Mouse (Mus musculus): ENCODE data around the gene Pold1.

Gene Pold1

GRCm38 (mm10) chr7:44525126-44525832, 23.4 kb downstream of the Pold1 start:
- DNase-seq (ENCODE audit: low read depth) = no peak

- DNase-seq (ENCODE audit: low read depth) = no peak
Observed at GRCm38 (mm10) chr7:44524502-44524901, 24.1 kb downstream of the Pold1 start, which contains the start of gene Mybpc2. Gene Mybpc2 (minus strand): TSS chr7:44524656.

- DNase-seq (ENCODE audit: low read depth) = no peak
Observed at GRCm38 (mm10) chr7:44523056-44523455, 25.6 kb downstream of the Pold1 start.

DNA sequence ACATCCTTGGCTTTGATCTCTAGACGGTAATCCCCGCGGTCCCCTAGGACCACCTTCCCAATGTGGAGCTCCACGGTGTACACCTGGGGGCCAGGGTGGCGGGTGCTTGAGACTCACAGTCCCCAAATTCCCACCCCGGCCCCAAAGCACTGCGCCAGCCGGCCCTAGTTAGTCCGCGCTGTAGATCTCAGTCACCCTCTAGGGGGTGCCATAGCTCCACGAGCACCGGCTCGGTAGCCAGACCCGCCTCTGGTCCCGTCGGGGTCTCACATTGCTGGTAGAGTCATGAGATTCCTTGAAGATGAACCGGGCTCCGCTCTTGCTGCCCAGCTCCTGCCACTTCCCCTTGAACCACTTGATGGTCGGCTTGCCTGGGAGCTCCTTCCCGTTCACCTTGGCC, 26.9 kb downstream of the Pold1 start:
- no peak for DNase-seq (ENCODE audit: low read depth)

- no peak for DNase-seq (ENCODE audit: low read depth)
Observed at GRCm38 (mm10) chr7:44520990-44521389, 27.7 kb downstream of the Pold1 start.

DNA sequence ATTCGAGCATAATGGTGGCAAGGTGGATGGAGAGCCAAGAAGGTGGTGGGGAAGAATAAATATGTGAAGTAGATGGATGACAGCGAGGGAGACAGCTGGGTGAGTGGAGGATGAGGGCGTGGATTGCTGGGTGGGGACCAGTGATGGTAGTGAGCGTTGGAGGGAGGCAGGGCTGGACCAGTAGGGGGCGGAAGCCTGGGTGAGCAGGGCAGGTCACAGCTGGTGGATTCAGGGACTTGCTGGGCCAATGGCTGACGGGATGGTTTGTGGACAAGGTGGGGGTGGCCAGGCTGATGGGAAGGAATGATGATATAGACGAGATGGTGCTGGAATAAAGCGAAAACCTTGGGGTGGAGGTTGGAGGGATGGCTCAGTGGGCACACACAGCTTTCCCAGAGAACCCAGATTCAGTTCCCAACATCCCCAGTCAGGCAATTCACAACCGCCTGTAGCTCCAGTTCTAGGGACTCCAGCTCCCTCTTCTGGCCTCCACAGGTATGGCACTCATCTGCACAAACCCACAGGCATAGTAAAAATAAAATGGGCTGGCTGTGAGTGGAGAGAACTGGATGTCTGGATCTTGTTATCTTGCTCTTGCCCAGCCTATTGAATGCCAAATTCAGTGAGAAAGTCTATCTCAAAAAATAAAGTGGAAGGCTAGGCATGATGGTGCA, 29.3 kb downstream of the Pold1 start:
- no peak for DNase-seq (ENCODE audit: low read depth)

GRCm38 (mm10) chr7:44507491-44507890, 41.2 kb downstream of the Pold1 start:
- DNase-seq (ENCODE audit: low read depth) = no peak

GRCm38 (mm10) chr7:44501563-44502115, 47.0 kb downstream of the Pold1 start:
- peak; percentile 50 for DNase-seq (ENCODE audit: low read depth)

DNA sequence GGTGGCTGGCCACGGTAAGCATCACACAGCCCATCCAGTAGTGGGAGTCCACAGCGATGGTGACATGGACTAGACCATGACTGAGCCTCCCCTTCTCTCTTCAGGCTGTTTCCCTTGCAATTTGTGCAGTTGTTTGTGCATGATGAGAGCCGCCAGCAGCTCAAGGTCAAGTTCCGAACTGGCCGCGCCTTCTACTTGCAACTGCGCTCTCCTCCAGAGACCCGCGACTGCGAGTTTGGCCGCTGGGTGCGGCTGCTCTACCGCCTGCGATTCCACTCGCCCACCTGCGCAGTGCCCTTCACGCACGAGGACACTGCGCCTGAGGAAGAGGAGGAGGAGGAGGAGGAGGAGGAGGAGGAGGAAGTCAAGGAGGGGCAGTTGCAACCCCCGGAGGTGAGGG, 48.6 kb downstream of the Pold1 start:
- DNase-seq (ENCODE audit: low read depth) = no peak

DNA sequence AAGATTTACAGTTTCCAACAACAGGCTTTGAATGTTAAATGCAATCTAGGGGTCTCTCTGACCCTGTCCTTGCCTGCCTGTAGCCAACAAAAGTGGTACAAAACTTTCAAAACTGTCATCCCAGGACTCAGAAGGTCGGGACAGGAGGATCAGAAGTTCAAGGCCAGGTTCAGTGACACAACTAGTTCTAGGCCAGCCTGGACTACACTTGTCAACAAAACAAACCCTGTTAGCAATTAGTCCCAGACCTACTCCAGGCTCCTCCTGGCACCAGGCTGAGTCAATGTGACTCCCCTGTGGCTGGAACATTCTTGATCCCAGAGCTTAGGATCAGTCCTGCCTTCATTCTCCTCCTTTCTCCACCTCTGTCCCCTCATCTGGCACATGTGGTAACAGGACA, 49.7 kb downstream of the Pold1 start:
- no peak for DNase-seq (ENCODE audit: low read depth)

- no peak for DNase-seq (ENCODE audit: low read depth)
Observed at GRCm38 (mm10) chr7:44497361-44498055, 51.1 kb downstream of the Pold1 start.

DNA sequence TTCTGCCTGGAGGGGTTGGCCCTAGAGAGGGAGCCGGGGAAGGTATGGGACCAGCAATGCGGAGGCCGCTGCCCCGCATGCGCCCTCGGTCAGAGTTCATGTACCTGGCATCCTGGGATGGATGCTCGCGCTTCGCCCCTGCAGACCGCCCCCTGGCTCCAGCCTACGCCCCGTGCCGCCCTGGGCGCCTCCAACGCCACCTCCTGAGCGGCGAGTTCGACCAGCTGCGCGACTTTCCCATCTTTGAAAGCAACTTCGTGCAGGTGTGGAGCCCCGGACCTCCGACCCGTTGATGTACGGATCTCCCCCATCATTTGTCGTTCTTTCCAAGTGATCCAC, 51.9 kb downstream of the Pold1 start:
- no peak for DNase-seq (ENCODE audit: low read depth)

DNA sequence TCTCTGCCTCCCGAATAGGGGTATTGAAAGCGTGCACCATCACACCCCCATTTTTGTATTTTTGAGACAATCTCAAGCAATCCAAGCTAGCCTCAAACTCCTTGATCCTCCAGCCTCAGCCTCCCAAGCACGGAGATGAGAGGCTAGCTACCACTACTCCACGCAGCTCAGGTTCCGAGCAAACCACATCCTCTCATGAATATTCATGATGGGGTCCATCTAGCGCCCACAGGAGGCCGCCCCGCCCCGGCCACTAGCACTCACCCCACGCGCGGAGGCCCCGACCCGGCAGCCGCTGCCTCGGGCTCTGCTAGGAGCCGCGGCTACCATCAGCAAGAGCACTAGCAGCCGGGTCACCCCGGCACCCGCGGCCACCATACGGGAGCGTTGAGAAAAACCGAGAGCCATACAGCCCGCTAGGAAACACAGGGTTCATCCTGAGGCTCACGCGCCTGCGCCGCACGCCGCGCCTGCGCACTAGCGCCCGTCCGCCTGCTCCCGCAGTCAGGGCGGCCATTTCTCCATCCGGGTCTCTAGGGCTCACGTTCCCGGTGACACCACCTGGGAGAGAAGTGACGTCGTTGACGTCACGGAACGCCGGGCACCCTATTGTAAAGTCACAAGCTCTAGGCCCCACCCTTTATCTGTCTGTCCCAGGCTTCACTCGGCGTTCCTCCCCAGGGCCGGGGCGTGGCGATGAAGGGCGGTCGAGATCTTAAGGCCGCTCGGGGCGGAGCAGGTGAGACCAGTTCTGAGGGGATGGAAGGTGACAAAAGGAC, 52.5 kb downstream of the Pold1 start, which contains the start of the genes Emc10 and Fam71e1:
TSS of gene Emc10 (minus strand) at position 538 of the 779 bp plus-strand sequence.
TSS of gene Fam71e1 (plus strand) at position 590 of the 779 bp plus-strand sequence.
- DNase-seq (ENCODE audit: low read depth) = peak; percentile 99

DNA sequence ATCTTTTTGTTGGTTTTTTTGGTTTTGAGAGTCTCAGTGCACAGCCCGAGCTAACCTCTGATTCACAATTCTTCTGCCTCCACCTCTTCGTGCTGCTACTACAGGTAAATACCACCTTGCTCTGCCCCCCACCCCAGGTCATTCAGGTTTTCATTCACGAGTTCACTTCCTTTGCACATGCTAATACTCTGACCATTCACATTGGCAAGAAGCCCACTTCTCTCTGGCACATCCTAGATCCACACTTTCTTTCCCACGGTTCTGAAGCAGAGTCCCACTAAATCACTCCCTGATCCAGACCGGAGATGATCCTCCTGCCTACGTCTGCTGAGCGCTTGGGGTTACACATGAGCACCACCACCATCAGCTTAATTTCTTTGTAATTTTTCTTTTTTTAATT, 53.6 kb downstream of the Pold1 start:
- no peak for DNase-seq (ENCODE audit: low read depth)

DNA sequence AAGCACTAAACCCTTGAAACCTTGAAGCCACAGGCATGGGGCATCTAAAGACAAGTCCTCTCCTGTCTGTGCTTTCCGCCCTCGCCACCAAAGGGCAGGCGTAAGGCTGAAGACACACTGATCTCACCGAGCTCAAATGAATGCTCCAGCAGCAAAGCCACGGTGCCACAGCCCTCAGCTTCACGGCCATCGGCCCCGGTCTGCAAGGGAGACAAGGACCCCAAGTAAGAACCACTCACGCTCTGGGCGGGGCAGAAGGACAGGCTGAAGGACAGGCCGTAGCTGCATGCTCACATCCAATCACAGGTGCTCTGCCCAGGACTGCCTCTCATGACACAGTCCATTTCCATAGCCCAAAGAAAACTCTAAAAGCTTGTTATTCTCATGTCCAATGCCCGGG, 54.0 kb downstream of the Pold1 start:
- no peak for DNase-seq (ENCODE audit: low read depth)

DNA sequence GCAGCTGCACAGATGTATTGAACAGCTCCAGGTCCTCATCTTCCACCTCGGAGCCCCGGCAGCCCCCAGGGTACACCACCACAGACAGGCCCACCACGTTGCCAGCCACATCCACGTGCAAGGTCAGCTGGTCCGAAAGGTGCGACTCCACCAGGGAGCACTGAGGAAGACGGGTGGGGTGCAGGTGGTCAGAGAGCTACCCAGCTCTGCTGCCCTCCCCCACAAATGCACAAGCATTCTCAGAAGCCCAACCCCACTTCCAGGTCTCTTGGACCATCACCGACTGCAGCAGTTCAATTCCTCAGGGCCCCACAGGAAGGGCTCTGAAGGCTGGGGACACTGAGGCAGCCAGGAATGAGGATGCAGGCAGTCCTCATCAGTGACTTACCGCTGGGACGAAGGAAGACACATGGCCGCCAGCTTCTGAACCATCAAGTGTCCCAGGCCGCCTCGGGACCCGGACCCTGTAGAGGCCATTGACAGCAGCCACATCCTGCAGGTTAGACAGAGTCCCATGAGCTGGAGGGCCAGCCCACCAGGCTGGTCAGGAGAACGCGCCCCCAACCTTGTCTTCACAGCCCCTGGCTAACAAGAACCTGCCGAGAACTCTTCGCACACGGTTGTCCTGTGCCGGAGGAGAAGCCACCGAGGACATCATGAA, 56.4 kb downstream of the Pold1 start:
- no peak for DNase-seq (ENCODE audit: low read depth)

GRCm38 (mm10) chr7:44491391-44491790, 57.3 kb downstream of the Pold1 start:
- DNase-seq (ENCODE audit: low read depth) = no peak

GRCm38 (mm10) chr7:44490281-44490680, 58.4 kb downstream of the Pold1 start:
- no peak for DNase-seq (ENCODE audit: low read depth)

- no peak for DNase-seq (ENCODE audit: low read depth)
Observed at GRCm38 (mm10) chr7:44488545-44488944, 60.1 kb downstream of the Pold1 start.

GRCm38 (mm10) chr7:44487936-44488335, 60.7 kb downstream of the Pold1 start:
- DNase-seq (ENCODE audit: low read depth) = no peak

- no peak for DNase-seq (ENCODE audit: low read depth)
Observed at GRCm38 (mm10) chr7:44486927-44487575, 61.6 kb downstream of the Pold1 start.
